Mouse (Mus musculus) liver, adult 2 months (tissue): ENCODE results near the gene Cdt1. TPM values are rescaled to one million over a fixed set of nuclear protein-coding genes. Genes with fewer than 3 reads are reported as not detected.

Experiments
- DNase-seq: peaks from one replicate; pipeline ENCODE4 v3.0.0-alpha.2; 2011; ENCODE audit warnings: low read depth, low spot score; ENCODE audit errors: extremely low read depth
- H3K27ac ChIP-seq: fragments of 200-500 bp; replicated peaks from 2 replicates; pipeline ENCODE4 v1.5.1; 2012; ENCODE audit warnings: low read depth, mild to moderate bottlenecking, control low read depth, inconsistent platforms, low read length; ENCODE audit not compliant: insufficient read depth
- H3K27me3 ChIP-seq: fragments of 200-500 bp; 2 replicates; pipeline ENCODE4 v1.6.1; 2012; ENCODE audit warnings: mild to moderate bottlenecking, moderate library complexity, low read length, inconsistent platforms; ENCODE audit not compliant: control insufficient read depth, insufficient read depth
- H3K36me3 ChIP-seq: fragments of 200-500 bp; 2 replicates; pipeline ENCODE4 v1.6.1; 2012; ENCODE audit warnings: low read length, inconsistent platforms; ENCODE audit not compliant: control insufficient read depth, insufficient read depth
- H3K4me1 ChIP-seq: fragments of 200-500 bp; 2 replicates; pipeline ENCODE4 v1.6.1; 2011; ENCODE audit warnings: low read length; ENCODE audit not compliant: control insufficient read depth, insufficient read depth
- H3K4me3 ChIP-seq: fragments of 200-500 bp; 2 replicates; pipeline ENCODE4 v1.5.1; 2011; ENCODE audit warnings: low read depth, mild to moderate bottlenecking, control low read depth, low read length, moderate library complexity; ENCODE audit not compliant: insufficient read depth
- H3K79me2 ChIP-seq: fragments of 200-500 bp; 2 replicates; pipeline ENCODE4 v1.6.1; 2012; ENCODE audit warnings: inconsistent platforms, mild to moderate bottlenecking, low read length, moderate library complexity; ENCODE audit not compliant: control insufficient read depth, insufficient read depth
- H3K9ac ChIP-seq: fragments of 200-500 bp; 2 replicates; pipeline ENCODE4 v1.6.1; 2012; ENCODE audit warnings: low read depth, mild to moderate bottlenecking, control low read depth, inconsistent platforms, low read length
- CTCF ChIP-seq: fragments of 200-500 bp; IDR thresholded peaks from 2 replicates; pipeline ENCODE4 v1.5.1; 2011; ENCODE audit warnings: low read depth, low read length, control low read depth
- POLR2A ChIP-seq: fragments of 200-500 bp; IDR thresholded peaks from 2 replicates; pipeline ENCODE4 v1.6.1; 2011; ENCODE audit warnings: low read length, control low read depth; ENCODE audit not compliant: insufficient read depth; ENCODE audit errors: extremely low read depth
- WGBS: fragments of 180-500 bp; shearing (Covaris S2); methylation state at CpG from one replicate; pipeline ENCODE4 v1.1.7; 2018; 5-methylcytosine and 5-hydroxymethylcytosine counted together
- polyA plus RNA-seq: library from polyadenylated mRNA; depleted of rRNA; stranded (reverse); fragments of >200 nt; gene quantifications from 2 replicates; pipeline ENCODE4 v1.2.3, GENCODE M21; 2012
- total RNA-seq: library from RNA; depleted of rRNA; stranded (reverse); fragments of >200 nt; gene quantifications from 2 replicates; pipeline ENCODE4 v1.2.3, GENCODE M21; 2014

The Cdt1 gene
- total and polyA plus RNA-seq, 2 experiments = 1.0 to 2.9 TPM

DNA sequence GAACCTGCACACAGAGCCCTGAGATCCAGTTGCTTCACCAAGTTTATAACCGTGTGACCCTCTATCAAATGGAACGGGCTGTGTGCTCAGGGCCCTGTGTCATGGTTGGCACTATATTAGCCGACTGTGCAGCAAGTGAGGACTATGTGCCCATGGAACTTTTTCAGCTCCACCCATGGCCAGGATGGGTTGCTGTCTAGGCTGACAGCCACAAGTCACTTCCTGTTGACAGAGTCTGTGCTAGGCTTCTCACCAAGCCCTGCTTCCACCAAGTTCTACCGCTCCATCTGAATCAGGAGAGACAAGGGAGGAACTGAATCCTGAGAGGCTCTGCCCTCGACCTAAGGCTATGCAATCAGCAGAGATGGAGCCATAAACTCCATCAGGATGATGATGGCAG lies 6.6 kb upstream of the Cdt1 start:
- no peak overlapping the region for H3K9ac ChIP-seq
- H3K79me2 ChIP-seq = no peaks in the 10 kb centered on the region
- no peaks in the 10 kb centered on the region for H3K27me3 ChIP-seq
- no peak overlapping the region for H3K27ac ChIP-seq
- WGBS = 62% methylated on average over 5 of the region's 5 CpGs
- no peaks in the 10 kb centered on the region for H3K4me1 ChIP-seq
- no peak for DNase-seq
- H3K4me3 ChIP-seq = no peak overlapping the region
- no peaks in the 10 kb centered on the region for H3K36me3 ChIP-seq
- TF ChIP-seq CTCF = no peak
- TF ChIP-seq POLR2A = no peak

DNA sequence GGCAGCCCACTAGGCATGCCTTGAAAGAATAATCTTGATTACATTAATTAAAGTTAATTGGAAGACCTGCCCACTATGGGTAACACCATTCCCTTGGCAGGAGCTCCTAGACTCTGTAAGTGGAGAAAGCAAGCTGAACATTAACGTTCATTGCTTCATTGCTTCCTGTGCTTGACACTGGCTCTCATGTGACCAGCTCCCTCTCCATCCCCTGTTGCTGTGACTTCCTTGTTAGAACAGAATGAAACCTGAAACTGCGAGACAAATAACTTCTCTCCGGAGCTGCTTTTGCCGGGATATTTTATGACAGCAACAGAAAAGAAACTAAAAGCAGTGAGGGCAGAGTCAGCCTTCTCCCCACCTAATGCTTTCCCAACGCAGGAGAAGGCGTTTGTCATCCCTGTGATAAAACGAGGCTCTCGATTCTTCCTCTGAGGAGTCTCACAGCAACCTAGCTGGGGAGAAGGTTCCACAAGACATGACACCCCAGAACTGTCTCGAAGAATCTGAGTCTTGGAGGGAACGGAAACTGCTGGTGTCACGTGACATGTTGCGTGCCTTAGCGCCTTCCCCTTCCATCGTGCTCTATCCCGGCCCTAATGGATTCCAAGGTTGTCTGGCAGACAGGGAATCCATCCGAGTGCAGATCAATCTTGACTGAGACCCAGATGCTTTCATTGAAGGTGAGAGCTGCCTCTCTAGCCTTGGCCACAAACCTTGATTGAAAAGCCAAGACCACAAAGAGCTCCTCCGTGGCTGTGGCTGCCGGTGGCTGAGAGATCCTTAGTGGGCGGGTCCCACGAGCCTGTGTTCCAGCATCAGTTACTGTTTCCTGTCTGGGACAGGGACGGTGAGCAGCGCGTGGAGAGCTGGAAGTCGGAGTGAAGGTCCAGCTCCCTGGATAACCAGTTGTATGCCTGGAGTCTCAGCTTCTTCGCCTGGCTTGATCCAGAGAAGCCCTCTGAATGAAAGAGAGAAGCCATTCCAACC lies 3.2 kb upstream of the Cdt1 start:
- WGBS = 85% methylated on average over 25 of the region's 25 CpGs
- H3K4me3 ChIP-seq = no peak overlapping the region; the same call in 1 of the 2 replicates
- no peak for DNase-seq

DNA sequence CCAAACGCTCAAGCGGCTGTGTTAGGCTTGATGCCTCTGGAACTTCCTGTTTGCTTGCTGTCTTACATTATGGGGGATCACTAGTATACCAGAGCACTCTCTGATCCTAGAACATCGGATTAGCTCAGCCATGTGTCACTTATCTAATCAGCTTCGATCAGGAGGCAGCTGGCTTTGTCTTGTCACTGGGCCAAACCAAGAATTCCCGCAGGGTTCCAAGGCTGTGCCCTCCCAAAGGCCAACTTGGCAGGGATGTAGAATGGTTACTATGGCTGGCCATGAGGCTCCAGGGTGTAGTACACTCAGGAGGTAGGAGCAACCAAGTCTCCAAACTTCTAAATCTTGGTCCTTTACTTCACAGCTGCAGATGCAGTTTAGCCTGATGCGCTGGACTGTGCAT lies 1.0 kb upstream of the Cdt1 start:
- 26% methylated on average over 6 of the region's 6 CpGs for WGBS
- H3K4me3 ChIP-seq = no peak overlapping the region
- no peaks in the 10 kb centered on the region for H3K27me3 ChIP-seq
- DNase-seq = peak; percentile 53
- H3K36me3 ChIP-seq = no peaks in the 10 kb centered on the region
- 0 out of 2 replicates have a peak, but pooled peaks cover 8% of the 10 kb centered on the region for H3K4me1 ChIP-seq
- TF ChIP-seq POLR2A = no peak
- TF ChIP-seq CTCF = no peak
- H3K9ac ChIP-seq = no peak overlapping the region
- no peaks in the 10 kb centered on the region for H3K79me2 ChIP-seq
- peak overlapping the region; percentile 73 for H3K27ac ChIP-seq

More for the DNA sequence above, 3.2 kb upstream of the Cdt1 start:
- TF ChIP-seq POLR2A = no peak
- no peak for TF ChIP-seq CTCF
- Histone ChIP-seq H3K4me1 (0 out of 2 replicates have a peak, but pooled peaks cover 8% of the 10 kb centered on the region), H3K9ac (no peak overlapping the region), H3K36me3 (no peaks in the 10 kb centered on the region), H3K27me3 (no peaks in the 10 kb centered on the region), H3K27ac (peak overlapping the region; percentile 36; the same call in 1 of the 2 replicates), H3K79me2 (no peaks in the 10 kb centered on the region)

DNA sequence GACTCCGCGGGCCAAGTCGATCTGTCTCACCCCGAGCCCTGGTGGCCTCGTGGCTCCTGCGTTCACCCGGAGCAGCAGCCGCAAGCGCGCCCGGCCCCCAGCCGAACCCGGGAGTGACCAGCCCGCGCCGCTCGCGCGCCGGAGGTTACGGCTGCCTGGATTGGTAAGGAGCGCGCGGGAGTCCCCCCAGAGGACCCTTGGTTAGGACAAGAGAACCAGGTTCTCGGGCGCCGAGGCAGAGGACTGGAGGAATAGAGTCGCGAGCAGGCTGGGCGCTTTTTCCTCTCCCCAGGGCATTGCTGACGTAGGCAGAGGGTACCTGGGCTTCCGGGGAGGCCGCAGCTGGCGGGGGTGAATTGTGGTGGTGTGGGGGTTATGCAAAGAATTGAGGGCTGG lies 292 bp downstream of the Cdt1 start:
- 0 out of 2 replicates have a peak, but pooled peaks cover 8% of the 10 kb centered on the region for H3K4me1 ChIP-seq
- no peak for DNase-seq

DNA sequence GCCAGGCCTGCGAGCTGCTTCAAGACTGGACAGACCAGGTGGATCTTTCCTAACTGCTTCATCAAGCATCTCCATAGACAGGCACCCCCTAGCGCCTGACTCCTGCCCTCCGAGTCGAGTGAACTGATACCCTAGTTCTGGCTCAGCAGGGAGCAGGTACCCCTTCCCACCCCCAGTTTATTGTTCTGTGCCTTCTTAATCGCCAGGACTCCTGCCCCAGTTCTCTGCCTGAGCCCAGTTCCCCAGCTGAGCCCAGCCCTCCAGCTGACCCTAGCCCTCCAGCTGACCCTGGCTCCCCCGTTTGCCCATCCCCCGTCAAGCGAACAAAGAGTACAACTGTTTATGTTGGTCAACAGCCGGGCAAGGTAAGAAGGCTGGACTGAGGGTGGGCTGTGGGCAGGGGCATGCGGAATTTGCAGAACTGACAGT lies 1.1 kb downstream of the Cdt1 start:
- Histone ChIP-seq H3K79me2 (no peaks in the 10 kb centered on the region), H3K36me3 (no peaks in the 10 kb centered on the region), H3K9ac (no peak overlapping the region), H3K27ac (no peak overlapping the region), H3K27me3 (no peaks in the 10 kb centered on the region), H3K4me3 (no peak overlapping the region), H3K4me1 (0 out of 2 replicates have a peak, but pooled peaks cover 8% of the 10 kb centered on the region)
- DNase-seq = no peak
- TF ChIP-seq POLR2A = no peak
- no peak for TF ChIP-seq CTCF
- 49% methylated on average over 10 of the region's 10 CpGs for WGBS

More for the DNA sequence above, 292 bp downstream of the Cdt1 start:
- H3K9ac ChIP-seq = peak overlapping the region; percentile 91
- H3K4me3 ChIP-seq = peak overlapping the region; percentile 69
- TF ChIP-seq POLR2A (no peak), CTCF (no peak)
- H3K27ac ChIP-seq = peak overlapping the region; percentile 10; the same call in 1 of the 2 replicates
- H3K27me3 ChIP-seq = no peaks in the 10 kb centered on the region
- 1% methylated on average over 34 of the region's 34 CpGs for WGBS
- no peaks in the 10 kb centered on the region for H3K79me2 ChIP-seq
- H3K36me3 ChIP-seq = no peaks in the 10 kb centered on the region

DNA sequence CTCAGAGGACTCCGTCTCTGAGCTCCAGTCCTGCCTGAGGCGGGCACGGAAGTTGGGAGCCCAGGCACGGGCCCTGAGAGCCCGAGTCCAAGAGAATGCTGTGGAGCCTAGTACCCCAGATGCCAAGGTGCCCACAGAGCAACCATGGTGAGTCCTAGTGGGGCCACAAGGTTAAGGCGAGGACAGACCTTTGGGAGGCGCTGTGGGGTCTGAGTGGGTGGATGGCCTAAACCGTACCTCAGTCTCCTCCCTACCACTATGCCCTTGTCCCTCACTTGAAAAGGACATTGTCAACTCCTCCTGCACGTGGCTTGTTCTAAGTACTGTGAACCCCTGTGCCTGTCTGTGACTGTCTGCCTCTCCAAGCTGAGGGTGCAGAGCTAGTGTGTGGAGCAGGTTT lies 1.5 kb downstream of the Cdt1 start:
- H3K4me3 ChIP-seq = no peak overlapping the region
- H3K79me2 ChIP-seq = no peaks in the 10 kb centered on the region
- no peak overlapping the region for H3K27ac ChIP-seq
- DNase-seq = no peak
- WGBS = 85% methylated on average over 9 of the region's 9 CpGs
- no peak overlapping the region for H3K9ac ChIP-seq
- no peak for TF ChIP-seq CTCF
- no peak for TF ChIP-seq POLR2A
- no peaks in the 10 kb centered on the region for H3K27me3 ChIP-seq
- no peaks in the 10 kb centered on the region for H3K36me3 ChIP-seq
- H3K4me1 ChIP-seq = 0 out of 2 replicates have a peak, but pooled peaks cover 9% of the 10 kb centered on the region
